ENCODE assay signal across 24 mouse cellular contexts in genomic region chr10:71489791-71490190, GRCm38 (mm10).
"Had no signal": no experiment of that assay in that cellular context is flagged by ENCODE, and none has a peak within 500 bp of the region (broad histone marks: within the 10 kb centered on the region; RNA-seq: fewer than 3 reads in every experiment).

No protein-coding gene starts in this region.

- H3K27ac ChIP-seq: heart, embryonic 10.5 days; heart, embryonic 13.5 days; heart, embryonic 15.5 days; hindbrain, embryonic 13.5 days; hindbrain, embryonic 15.5 days; kidney, embryonic 15.5 days; kidney, postnatal 0 days; limb, embryonic 13.5 days; limb, embryonic 15.5 days; liver, embryonic 12.5 days; liver, embryonic 14.5 days had no signal

- H3K4me2 ChIP-seq: heart, embryonic 13.5 days; heart, embryonic 15.5 days; hindbrain, embryonic 13.5 days; hindbrain, embryonic 15.5 days; kidney, embryonic 15.5 days; limb, embryonic 13.5 days; limb, embryonic 15.5 days; liver, embryonic 12.5 days had no signal

- ATAC-seq: intestine, embryonic 16.5 days; liver, embryonic 12.5 days had no signal

- H3K4me3 ChIP-seq: heart, embryonic 10.5 days; heart, embryonic 13.5 days; heart, embryonic 15.5 days; hindbrain, embryonic 13.5 days; hindbrain, embryonic 15.5 days; kidney, embryonic 15.5 days; limb, embryonic 13.5 days; limb, embryonic 15.5 days; liver, embryonic 12.5 days had no signal

- H3K9me3 ChIP-seq: heart, embryonic 10.5 days; heart, embryonic 13.5 days; heart, embryonic 15.5 days; hindbrain, embryonic 13.5 days; hindbrain, embryonic 15.5 days; kidney, embryonic 15.5 days; limb, embryonic 13.5 days; limb, embryonic 15.5 days; liver, embryonic 12.5 days had no signal

- H3K4me1 ChIP-seq: heart, embryonic 10.5 days; heart, embryonic 13.5 days; heart, embryonic 15.5 days; kidney, embryonic 15.5 days; limb, embryonic 13.5 days; limb, embryonic 15.5 days; liver, embryonic 12.5 days had no signal

- H3K9ac ChIP-seq: heart, embryonic 13.5 days; heart, embryonic 15.5 days; hindbrain, embryonic 13.5 days; hindbrain, embryonic 15.5 days; kidney, embryonic 15.5 days; limb, embryonic 13.5 days; limb, embryonic 15.5 days; liver, embryonic 12.5 days; liver, embryonic 14.5 days had no signal

- H3K27me3 ChIP-seq: heart, embryonic 13.5 days; heart, embryonic 15.5 days; hindbrain, embryonic 13.5 days; hindbrain, embryonic 15.5 days; kidney, embryonic 15.5 days; limb, embryonic 13.5 days; limb, embryonic 15.5 days; liver, embryonic 12.5 days had no signal

- DNase-seq: gastrocnemius, postnatal 14 days; gastrocnemius, postnatal 36 days; heart, adult 18-20 months; heart, postnatal 14 days; heart, postnatal 36 days; kidney, adult 11 months; kidney, adult 2 months; kidney, adult 9 months; kidney, postnatal 14 days; kidney, postnatal 36 days; layer of hippocampus, adult 9-11 months; layer of hippocampus, postnatal 36 days had no signal

- H3K36me3 ChIP-seq: heart, embryonic 10.5 days; heart, embryonic 13.5 days; heart, embryonic 15.5 days; hindbrain, embryonic 13.5 days; hindbrain, embryonic 15.5 days; kidney, embryonic 15.5 days; limb, embryonic 13.5 days; limb, embryonic 15.5 days; liver, embryonic 12.5 days had no signal
